Comparison of ENCODE assay signal across 7 mouse cellular contexts in genomic region chr4:41545985-41546384, GRCm38 (mm10). TPM values are rescaled to one million over a fixed set of nuclear protein-coding genes. Genes with fewer than 3 reads are reported as not detected.
DNase-seq lines count a peak whose midpoint lies in the region; ATAC-seq and TF ChIP-seq lines count a peak whose summit lies in the region.

No protein-coding gene starts in this region.

- DNase-seq in layer of hippocampus, adult 2 months (ENCODE audit: low spot score in 2 of 2) = no peak
- DNase-seq in layer of hippocampus, postnatal 25 days (ENCODE audit: extremely low spot score in 1 of 2, low spot score in 1 of 2) = no peak
- peak; percentile 62 for DNase-seq in ZHBTc4 (ENCODE audit: low read depth, low spot score)
- peak; percentile 52 for DNase-seq in cerebellum, adult 11 months
- DNase-seq in urinary bladder, adult 2 months (ENCODE audit: low spot score) = no peak

- H3K36me3 ChIP-seq in hindbrain, embryonic 15.5 days = no peaks in the 10 kb centered on the region
- H3K36me3 ChIP-seq in neural tube, embryonic 13.5 days = no peaks in the 10 kb centered on the region

- peak overlapping the region; percentile 50; the same call in 1 of the 2 replicates for H3K27ac ChIP-seq in layer of hippocampus, adult 2 months
- peak overlapping the region; percentile 53; the same call in 1 of the 2 replicates for H3K27ac ChIP-seq in hindbrain, embryonic 15.5 days (replicated peaks)
- no peak overlapping the region for H3K27ac ChIP-seq in neural tube, embryonic 13.5 days (replicated peaks)

- no peak overlapping the region for H3K9ac ChIP-seq in hindbrain, embryonic 15.5 days
- H3K9ac ChIP-seq in neural tube, embryonic 13.5 days = no peak overlapping the region

- ATAC-seq in hindbrain, embryonic 15.5 days (ENCODE audit: low FRiP score, low read depth) = peak; percentile 68
- peak; percentile 37; the same call in 1 of the 2 replicates for ATAC-seq in neural tube, embryonic 13.5 days (ENCODE audit: low read depth)

- no peaks in the 10 kb centered on the region for H3K9me3 ChIP-seq in hindbrain, embryonic 15.5 days
- no peaks in the 10 kb centered on the region for H3K9me3 ChIP-seq in neural tube, embryonic 13.5 days

- H3K4me3 ChIP-seq in layer of hippocampus, adult 2 months = no peak overlapping the region
- no peak overlapping the region for H3K4me3 ChIP-seq in hindbrain, embryonic 15.5 days
- H3K4me3 ChIP-seq in neural tube, embryonic 13.5 days = no peak overlapping the region

- H3K27me3 ChIP-seq in hindbrain, embryonic 15.5 days = no peaks in the 10 kb centered on the region
- no peaks in the 10 kb centered on the region for H3K27me3 ChIP-seq in neural tube, embryonic 13.5 days

- no peak overlapping the region for H3K4me2 ChIP-seq in hindbrain, embryonic 15.5 days
- no peak overlapping the region for H3K4me2 ChIP-seq in neural tube, embryonic 13.5 days

- 11% methylated on average over 8 of the region's 8 CpGs for WGBS in hindbrain, embryonic 15.5 days
- WGBS in neural tube, embryonic 13.5 days = 18% methylated on average over 8 of the region's 8 CpGs

- H3K4me1 ChIP-seq in hindbrain, embryonic 15.5 days (replicated peaks) = peaks cover 34% of the 10 kb centered on the region
- H3K4me1 ChIP-seq in neural tube, embryonic 13.5 days (replicated peaks) = peaks cover 40% of the 10 kb centered on the region

- no peak for TF ChIP-seq CTCF in layer of hippocampus, adult 2 months (conservative IDR thresholded peaks at IDR 0.05)

RNA-seq across cellular contexts. Expression of gene Fam219a, which starts 23.4 kb away (rescaled TPM):
- total RNA-seq in layer of hippocampus, adult 2 months (2021) = 100 to 1,000 TPM; 153 to 157 TPM
- 100 to 1,000 TPM; 159 to 165 TPM for total RNA-seq in layer of hippocampus, postnatal 25 days (2021)
- polyA plus RNA-seq in hindbrain, embryonic 15.5 days (2015; fragmentation: Nextera tagmentation; extraction: Ambion mirVana) = 17.6 and 19.0 TPM in 2 replicates
- 14.7 and 18.8 TPM in 2 replicates for polyA plus RNA-seq in neural tube, embryonic 13.5 days (2015; fragmentation: Nextera tagmentation; extraction: Ambion mirVana)
- 20.9 and 21.3 TPM in 2 replicates for polyA plus RNA-seq in urinary bladder, adult 2 months (2012; rRNA removed)

RNA-seq across cellular contexts. Expression of gene Dnaic1, which starts 23.6 kb away (rescaled TPM):
- 1 to 10 TPM; 7.7 to 8.3 TPM for total RNA-seq in layer of hippocampus, adult 2 months (2021)
- 10 to 100 TPM in 1 of 2 experiments, 1 to 10 TPM in 1; 7.1 to 11.2 TPM for total RNA-seq in layer of hippocampus, postnatal 25 days (2021)
- polyA plus RNA-seq in hindbrain, embryonic 15.5 days (2015; fragmentation: Nextera tagmentation; extraction: Ambion mirVana) = 2.0 and 2.6 TPM in 2 replicates
- polyA plus RNA-seq in neural tube, embryonic 13.5 days (2015; fragmentation: Nextera tagmentation; extraction: Ambion mirVana) = 0.87 and 1.0 TPM in 2 replicates
- polyA plus RNA-seq in urinary bladder, adult 2 months (2012; rRNA removed) = 85.3 and 93.8 TPM in 2 replicates

RNA-seq across cellular contexts. Expression of gene 1110017D15Rik, which starts 28.9 kb away (rescaled TPM):
- total RNA-seq in layer of hippocampus, adult 2 months (2021) = 1 to 10 TPM; 4.5 to 6.1 TPM
- 1 to 10 TPM; 4.5 to 7.0 TPM for total RNA-seq in layer of hippocampus, postnatal 25 days (2021)
- polyA plus RNA-seq in hindbrain, embryonic 15.5 days (2015; fragmentation: Nextera tagmentation; extraction: Ambion mirVana) = 17.0 and 19.3 TPM in 2 replicates
- polyA plus RNA-seq in neural tube, embryonic 13.5 days (2015; fragmentation: Nextera tagmentation; extraction: Ambion mirVana) = 6.8 and 8.7 TPM in 2 replicates
- 0.10 and 0.22 TPM in 2 replicates for polyA plus RNA-seq in urinary bladder, adult 2 months (2012; rRNA removed)

RNA-seq across cellular contexts. Expression of gene AI464131, which starts 43.1 kb away (rescaled TPM):
- total RNA-seq in layer of hippocampus, adult 2 months (2021) = 10 to 100 TPM; 31.4 to 31.8 TPM
- total RNA-seq in layer of hippocampus, postnatal 25 days (2021) = 10 to 100 TPM; 32.4 to 33.3 TPM
- 11.2 and 14.0 TPM in 2 replicates for polyA plus RNA-seq in hindbrain, embryonic 15.5 days (2015; fragmentation: Nextera tagmentation; extraction: Ambion mirVana)
- 5.7 and 6.5 TPM in 2 replicates for polyA plus RNA-seq in neural tube, embryonic 13.5 days (2015; fragmentation: Nextera tagmentation; extraction: Ambion mirVana)
- 8.0 and 11.4 TPM in 2 replicates for polyA plus RNA-seq in urinary bladder, adult 2 months (2012; rRNA removed)

Comparison
In these comparisons a context has a peak if more than half of its experiments do, and no peak if none do; other contexts are left out.
1. DNase-seq: peak in ZHBTc4 (single experiment) and cerebellum, adult 11 months (single experiment); none in layer of hippocampus, adult 2 months (0 of 2), layer of hippocampus, postnatal 25 days (0 of 2) and urinary bladder, adult 2 months (single experiment).
2. RNA of gene Dnaic1, which starts 23.6 kb away (polyA plus RNA-seq): 85.3 to 93.8 TPM in urinary bladder, adult 2 months; 2.0 to 2.6 TPM in hindbrain, embryonic 15.5 days and 0.87 to 1.0 TPM in neural tube, embryonic 13.5 days; every median in the first group is over 10 times any median in the second.